Mouse (Mus musculus): ENCODE measurements around the gene Gm21987.
A peak's percentile ranks its signal among the peaks of the same experiment; 100 is the strongest.

Gm21987 gene

GRCm38 (mm10) chr16:38349881-38350280, 3.0 kb downstream of the Gm21987 start:
- no peak for DNase-seq (ENCODE audit: low read depth)

- DNase-seq (ENCODE audit: low read depth), result no peak
Measured at GRCm38 (mm10) chr16:38350361-38350855, 3.6 kb downstream of the Gm21987 start.

GRCm38 (mm10) chr16:38350939-38351338, 4.1 kb downstream of the Gm21987 start:
- DNase-seq (ENCODE audit: low read depth), result no peak

- DNase-seq (ENCODE audit: low read depth), result no peak
Measured at GRCm38 (mm10) chr16:38352031-38352430, 5.2 kb downstream of the Gm21987 start.

GRCm38 (mm10) chr16:38352851-38353250, 6.0 kb downstream of the Gm21987 start:
- DNase-seq (ENCODE audit: low read depth), result peak; percentile 20

GRCm38 (mm10) chr16:38353642-38354041, 6.8 kb downstream of the Gm21987 start:
- peak; percentile 38 for DNase-seq (ENCODE audit: low read depth)

GRCm38 (mm10) chr16:38354185-38354913, 7.5 kb downstream of the Gm21987 start:
- no peak for DNase-seq (ENCODE audit: low read depth)

- no peak for DNase-seq (ENCODE audit: low read depth)
Measured at GRCm38 (mm10) chr16:38358256-38358812, 11.5 kb downstream of the Gm21987 start.

- no peak for DNase-seq (ENCODE audit: low read depth)
Measured at GRCm38 (mm10) chr16:38359241-38359640, 12.4 kb downstream of the Gm21987 start.

- no peak for DNase-seq (ENCODE audit: low read depth)
Measured at GRCm38 (mm10) chr16:38359857-38360256, 13.0 kb downstream of the Gm21987 start.

- DNase-seq (ENCODE audit: low read depth), result no peak
Measured at GRCm38 (mm10) chr16:38360317-38360716, 13.5 kb downstream of the Gm21987 start.

GRCm38 (mm10) chr16:38361933-38362332, 15.1 kb downstream of the Gm21987 start, which contains the start of gene Popdc2:
Gene Popdc2, plus strand, starts transcription at chr16:38362209.
- no peak for DNase-seq (ENCODE audit: low read depth)

GRCm38 (mm10) chr16:38362493-38363255, 15.8 kb downstream of the Gm21987 start:
- DNase-seq (ENCODE audit: low read depth), result no peak

GRCm38 (mm10) chr16:38363256-38363595, 16.4 kb downstream of the Gm21987 start:
- DNase-seq (ENCODE audit: low read depth), result no peak

GRCm38 (mm10) chr16:38363657-38364056, 16.8 kb downstream of the Gm21987 start:
- no peak for DNase-seq (ENCODE audit: low read depth)

- DNase-seq (ENCODE audit: low read depth), result no peak
Measured at GRCm38 (mm10) chr16:38365390-38365789, 18.6 kb downstream of the Gm21987 start.

GRCm38 (mm10) chr16:38366231-38366630, 19.4 kb downstream of the Gm21987 start:
- no peak for DNase-seq (ENCODE audit: low read depth)

GRCm38 (mm10) chr16:38368336-38368735, 21.5 kb downstream of the Gm21987 start:
- DNase-seq (ENCODE audit: low read depth), result no peak

- DNase-seq (ENCODE audit: low read depth), result no peak
Measured at GRCm38 (mm10) chr16:38369000-38369399, 22.2 kb downstream of the Gm21987 start.

GRCm38 (mm10) chr16:38369431-38369830, 22.6 kb downstream of the Gm21987 start:
- DNase-seq (ENCODE audit: low read depth), result no peak

GRCm38 (mm10) chr16:38369992-38370484, 23.2 kb downstream of the Gm21987 start:
- DNase-seq (ENCODE audit: low read depth), result no peak

GRCm38 (mm10) chr16:38370633-38371374, 24.0 kb downstream of the Gm21987 start:
- DNase-seq (ENCODE audit: low read depth), result no peak

Data from naive thymus-derived CD4-positive, alpha-beta T cell, adult 2 months (primary cell).